Mouse (Mus musculus) myocyte (in vitro differentiated cells): ENCODE results near the gene Dnajc8.

ENCODE experiments used
- CEBPB ChIP-seq: IDR thresholded peaks from 2 replicates; pipeline ENCODE4 v1.6.1; 2011; ENCODE audit warnings: mild to moderate bottlenecking, moderate library complexity; ENCODE audit not compliant: poor library complexity, insufficient read depth, severe bottlenecking
- E2F4 ChIP-seq: IDR thresholded peaks from one replicate; pipeline ENCODE4 v1.6.1; 2011; ENCODE audit warnings: mild to moderate bottlenecking, control low read depth, moderate library complexity; ENCODE audit not compliant: insufficient read depth
- MAX ChIP-seq: IDR thresholded peaks from one replicate; pipeline ENCODE4 v1.6.1; 2011; ENCODE audit warnings: low read depth, mild to moderate bottlenecking, control low read depth
- MYOD1 ChIP-seq, 3 experiments: IDR thresholded peaks; one replicate each; pipeline ENCODE4 v1.6.1; 2011; ENCODE audit warnings: control low read depth in 2 of 3, low read depth in 2 of 3, mild to moderate bottlenecking in 2 of 3, moderate library complexity in 1 of 3; ENCODE audit not compliant: insufficient read length in 2 of 3, control insufficient read depth in 1 of 3
- POLR2A ChIP-seq: IDR thresholded peaks from one replicate; pipeline ENCODE4 v1.6.1; 2011; ENCODE audit warnings: low read depth, mild to moderate bottlenecking, control low read depth, moderate library complexity; ENCODE audit not compliant: insufficient read length
- POLR2AphosphoS2 ChIP-seq: IDR thresholded peaks from one replicate; pipeline ENCODE4 v1.6.1; 2011; ENCODE audit warnings: low read depth, control low read depth; ENCODE audit not compliant: insufficient read length
- REST ChIP-seq: IDR thresholded peaks from one replicate; pipeline ENCODE4 v1.6.1; 2011; ENCODE audit warnings: mild to moderate bottlenecking, control low read depth, moderate library complexity; ENCODE audit not compliant: insufficient read depth, insufficient read length
- TCF12 ChIP-seq: IDR thresholded peaks from one replicate; pipeline ENCODE4 v1.6.1; 2011; ENCODE audit warnings: mild to moderate bottlenecking, control low read depth; ENCODE audit not compliant: poor library complexity, insufficient read depth, severe bottlenecking
- USF1 ChIP-seq: IDR thresholded peaks from one replicate; pipeline ENCODE4 v1.6.1; 2011; ENCODE audit warnings: low read depth, mild to moderate bottlenecking, control low read depth, moderate library complexity

- TF ChIP-seq POLR2A: no peak
- TF ChIP-seq MYOD1 (IDR thresholded peaks at IDR 0.05; ENCODE audit: control insufficient read depth in 1 of 3, insufficient read length in 2 of 3, low read depth in 2 of 3): no peak
- TF ChIP-seq MAX: no peak
- TF ChIP-seq CEBPB: no peak
- no peak for TF ChIP-seq E2F4
- no peak for TF ChIP-seq REST
- no peak for TF ChIP-seq POLR2AphosphoS2
- no peak for TF ChIP-seq TCF12
- TF ChIP-seq USF1: no peak
Observed at GRCm38 (mm10) chr4:132571190-132571589, 35.8 kb downstream of the Dnajc8 start.
